Mouse (Mus musculus) bone marrow, adult 2 months (tissue): ENCODE measurements around the gene Tanc1.

Experiments used
- CTCF ChIP-seq: fragments of 200-500 bp; IDR thresholded peaks from 2 replicates; pipeline ENCODE4 v1.5.1; 2011; ENCODE audit warnings: low read length, control low read depth; ENCODE audit not compliant: control insufficient read depth, insufficient read depth
- POLR2A ChIP-seq: fragments of 200-500 bp; IDR thresholded peaks from 2 replicates; pipeline ENCODE4 v1.6.1; 2011; ENCODE audit warnings: low read depth, mild to moderate bottlenecking, control low read depth, low read length, borderline replicate concordance; ENCODE audit not compliant: control insufficient read depth

GRCm38 (mm10) chr2:59760731-59761130, 148.9 kb downstream of the Tanc1 start:
- TF ChIP-seq CTCF, result no peak
- TF ChIP-seq POLR2A, result no peak
